Mouse (Mus musculus): ENCODE measurements around the gene Timm23.
"Not testable (repeated sequence)": the region's sequence is repeated elsewhere in the genome, so short reads cannot be mapped to it uniquely, and the experiment has no call there.

GRCm38 (mm10) chr14:32193557-32193956, 8.1 kb downstream of the Timm23 start:
- not testable (repeated sequence) for TF ChIP-seq CTCF (IDR thresholded peaks at IDR 0.05; ENCODE audit: insufficient read depth, low read length); POLR2A (IDR thresholded peaks at IDR 0.05; ENCODE audit: borderline replicate concordance, extremely low read depth, low read depth, low read length)
